Mouse (Mus musculus): ENCODE data around the gene Mtmr3. TPM values are rescaled to one million over a fixed set of nuclear protein-coding genes. Genes with fewer than 3 reads are reported as not detected.

Mtmr3 gene
- polyA plus RNA-seq, 1 experiment from 2014 or later, result 25.9 TPM

- ATAC-seq (replicated peaks; ENCODE audit: low FRiP score, low TSS enrichment, low read depth) (no peak), DNase-seq (ENCODE audit: low spot score) (no peak)
- no peak overlapping the region for H3K9ac ChIP-seq (ENCODE audit: low read length)
- no peaks in the 10 kb centered on the region for H3K9me3 ChIP-seq (ENCODE audit: control insufficient read depth, low read length)
- no peak overlapping the region for H3K27ac ChIP-seq (ENCODE audit: low read depth)
- WGBS, result 63% methylated on average over 10 of the region's 10 CpGs
- no peak overlapping the region for H3K4me2 ChIP-seq (ENCODE audit: low read length)
- peaks cover 67% of the 10 kb centered on the region for H3K36me3 ChIP-seq (ENCODE audit: control insufficient read depth, insufficient read depth, low read length)
- no peak overlapping the region for H3K4me3 ChIP-seq (ENCODE audit: low read depth, low read length)
- no peaks in the 10 kb centered on the region for H3K27me3 ChIP-seq (replicated peaks; ENCODE audit: control insufficient read depth, insufficient read depth, low read length)
- no peaks in the 10 kb centered on the region for H3K4me1 ChIP-seq (replicated peaks; ENCODE audit: control insufficient read depth, insufficient read depth, low read length)
Observed at GRCm38 (mm10) chr11:4497501-4498118, 97.1 kb downstream of the Mtmr3 start.

GRCm38 (mm10) chr11:4495021-4495540, 99.6 kb downstream of the Mtmr3 start:
- H3K9ac ChIP-seq (ENCODE audit: low read length), result no peak overlapping the region
- peaks cover 83% of the 10 kb centered on the region for H3K36me3 ChIP-seq (ENCODE audit: control insufficient read depth, insufficient read depth, low read length)
- no peak overlapping the region for H3K4me3 ChIP-seq (ENCODE audit: low read depth, low read length)
- H3K4me2 ChIP-seq (ENCODE audit: low read length), result no peak overlapping the region
- H3K9me3 ChIP-seq (ENCODE audit: control insufficient read depth, low read length), result no peaks in the 10 kb centered on the region
- ATAC-seq (replicated peaks; ENCODE audit: low FRiP score, low TSS enrichment, low read depth) (no peak), DNase-seq (ENCODE audit: low spot score) (no peak)
- WGBS, result 78% methylated on average over 4 of the region's 4 CpGs
- no peak overlapping the region for H3K27ac ChIP-seq (ENCODE audit: low read depth)
- H3K27me3 ChIP-seq (replicated peaks; ENCODE audit: control insufficient read depth, insufficient read depth, low read length), result no peaks in the 10 kb centered on the region
- no peaks in the 10 kb centered on the region for H3K4me1 ChIP-seq (replicated peaks; ENCODE audit: control insufficient read depth, insufficient read depth, low read length)

GRCm38 (mm10) chr11:4489207-4489606, 105.5 kb downstream of the Mtmr3 start:
- 91% methylated on average over 4 of the region's 4 CpGs for WGBS
- Histone ChIP-seq H3K9ac (ENCODE audit: low read length) (no peak overlapping the region), H3K36me3 (ENCODE audit: control insufficient read depth, insufficient read depth, low read length) (peaks cover 98% of the 10 kb centered on the region), H3K9me3 (ENCODE audit: control insufficient read depth, low read length) (no peaks in the 10 kb centered on the region), H3K27ac (ENCODE audit: low read depth) (no peak overlapping the region), H3K4me2 (ENCODE audit: low read length) (no peak overlapping the region), H3K27me3 (replicated peaks; ENCODE audit: control insufficient read depth, insufficient read depth, low read length) (no peaks in the 10 kb centered on the region), H3K4me1 (replicated peaks; ENCODE audit: control insufficient read depth, insufficient read depth, low read length) (no peaks in the 10 kb centered on the region), H3K4me3 (ENCODE audit: low read depth, low read length) (no peak overlapping the region)
- ATAC-seq (replicated peaks; ENCODE audit: low FRiP score, low TSS enrichment, low read depth), result no peak
- no peak for DNase-seq (ENCODE audit: low spot score)

- 95% methylated on average over 2 of the region's 2 CpGs for WGBS
Observed at GRCm38 (mm10) chr11:4488798-4489197, 105.9 kb downstream of the Mtmr3 start.

GRCm38 (mm10) chr11:4488367-4488766, 106.3 kb downstream of the Mtmr3 start:
- no peak for ATAC-seq (replicated peaks; ENCODE audit: low FRiP score, low TSS enrichment, low read depth)
- Histone ChIP-seq H3K27me3 (replicated peaks; ENCODE audit: control insufficient read depth, insufficient read depth, low read length) (no peaks in the 10 kb centered on the region), H3K4me1 (replicated peaks; ENCODE audit: control insufficient read depth, insufficient read depth, low read length) (no peaks in the 10 kb centered on the region), H3K9me3 (ENCODE audit: control insufficient read depth, low read length) (no peaks in the 10 kb centered on the region), H3K36me3 (ENCODE audit: control insufficient read depth, insufficient read depth, low read length) (peaks cover 99% of the 10 kb centered on the region), H3K4me2 (ENCODE audit: low read length) (no peak overlapping the region), H3K9ac (ENCODE audit: low read length) (no peak overlapping the region), H3K4me3 (ENCODE audit: low read depth, low read length) (no peak overlapping the region), H3K27ac (ENCODE audit: low read depth) (no peak overlapping the region)
- DNase-seq (ENCODE audit: low spot score), result no peak
- 96% methylated on average over 13 of the region's 13 CpGs for WGBS

More at GRCm38 (mm10) chr11:4488798-4489197, 105.9 kb downstream of the Mtmr3 start:
- Histone ChIP-seq H3K4me3 (ENCODE audit: low read depth, low read length) (no peak overlapping the region), H3K27ac (ENCODE audit: low read depth) (no peak overlapping the region), H3K4me1 (replicated peaks; ENCODE audit: control insufficient read depth, insufficient read depth, low read length) (no peaks in the 10 kb centered on the region), H3K27me3 (replicated peaks; ENCODE audit: control insufficient read depth, insufficient read depth, low read length) (no peaks in the 10 kb centered on the region), H3K36me3 (ENCODE audit: control insufficient read depth, insufficient read depth, low read length) (peaks cover 99% of the 10 kb centered on the region), H3K9me3 (ENCODE audit: control insufficient read depth, low read length) (no peaks in the 10 kb centered on the region), H3K9ac (ENCODE audit: low read length) (no peak overlapping the region), H3K4me2 (ENCODE audit: low read length) (no peak overlapping the region)
- ATAC-seq (replicated peaks; ENCODE audit: low FRiP score, low TSS enrichment, low read depth), result no peak
- no peak for DNase-seq (ENCODE audit: low spot score)

- 89% methylated on average over 8 of the region's 8 CpGs for WGBS
- no peaks in the 10 kb centered on the region for H3K4me1 ChIP-seq (replicated peaks; ENCODE audit: control insufficient read depth, insufficient read depth, low read length)
- H3K27me3 ChIP-seq (replicated peaks; ENCODE audit: control insufficient read depth, insufficient read depth, low read length), result no peaks in the 10 kb centered on the region
- peaks cover 99% of the 10 kb centered on the region for H3K36me3 ChIP-seq (ENCODE audit: control insufficient read depth, insufficient read depth, low read length)
- no peak overlapping the region for H3K9ac ChIP-seq (ENCODE audit: low read length)
- H3K9me3 ChIP-seq (ENCODE audit: control insufficient read depth, low read length), result no peaks in the 10 kb centered on the region
- no peak overlapping the region for H3K4me3 ChIP-seq (ENCODE audit: low read depth, low read length)
- DNase-seq (ENCODE audit: low spot score) (no peak), ATAC-seq (replicated peaks; ENCODE audit: low FRiP score, low TSS enrichment, low read depth) (no peak)
- no peak overlapping the region for H3K4me2 ChIP-seq (ENCODE audit: low read length)
- H3K27ac ChIP-seq (ENCODE audit: low read depth), result no peak overlapping the region
Observed at GRCm38 (mm10) chr11:4487401-4487965, 107.2 kb downstream of the Mtmr3 start.

GRCm38 (mm10) chr11:4484541-4484940, 110.1 kb downstream of the Mtmr3 start:
- Histone ChIP-seq H3K27me3 (replicated peaks; ENCODE audit: control insufficient read depth, insufficient read depth, low read length) (no peaks in the 10 kb centered on the region), H3K4me2 (ENCODE audit: low read length) (no peak overlapping the region), H3K27ac (ENCODE audit: low read depth) (no peak overlapping the region), H3K4me1 (replicated peaks; ENCODE audit: control insufficient read depth, insufficient read depth, low read length) (no peaks in the 10 kb centered on the region), H3K9me3 (ENCODE audit: control insufficient read depth, low read length) (no peaks in the 10 kb centered on the region), H3K9ac (ENCODE audit: low read length) (no peak overlapping the region), H3K4me3 (ENCODE audit: low read depth, low read length) (no peak overlapping the region), H3K36me3 (ENCODE audit: control insufficient read depth, insufficient read depth, low read length) (peaks cover 99% of the 10 kb centered on the region)
- 93% methylated on average over 5 of the region's 5 CpGs for WGBS
- DNase-seq (ENCODE audit: low spot score) (no peak), ATAC-seq (replicated peaks; ENCODE audit: low FRiP score, low TSS enrichment, low read depth) (no peak)

GRCm38 (mm10) chr11:4482641-4483040, 112.0 kb downstream of the Mtmr3 start:
- Histone ChIP-seq H3K27ac (ENCODE audit: low read depth) (no peak overlapping the region), H3K36me3 (ENCODE audit: control insufficient read depth, insufficient read depth, low read length) (peaks cover 90% of the 10 kb centered on the region), H3K4me2 (ENCODE audit: low read length) (no peak overlapping the region), H3K4me1 (replicated peaks; ENCODE audit: control insufficient read depth, insufficient read depth, low read length) (no peaks in the 10 kb centered on the region), H3K9ac (ENCODE audit: low read length) (no peak overlapping the region), H3K27me3 (replicated peaks; ENCODE audit: control insufficient read depth, insufficient read depth, low read length) (no peaks in the 10 kb centered on the region), H3K4me3 (ENCODE audit: low read depth, low read length) (no peak overlapping the region), H3K9me3 (ENCODE audit: control insufficient read depth, low read length) (no peaks in the 10 kb centered on the region)
- WGBS, result 89% methylated on average over 5 of the region's 5 CpGs
- DNase-seq (ENCODE audit: low spot score) (no peak), ATAC-seq (replicated peaks; ENCODE audit: low FRiP score, low TSS enrichment, low read depth) (no peak)

- no peak overlapping the region for H3K4me3 ChIP-seq (ENCODE audit: low read depth, low read length)
- ATAC-seq (replicated peaks; ENCODE audit: low FRiP score, low TSS enrichment, low read depth), result no peak
- H3K9me3 ChIP-seq (ENCODE audit: control insufficient read depth, low read length), result no peaks in the 10 kb centered on the region
- H3K27ac ChIP-seq (ENCODE audit: low read depth), result no peak overlapping the region
- 95% methylated on average over 4 of the region's 4 CpGs for WGBS
- peaks cover 27% of the 10 kb centered on the region for H3K36me3 ChIP-seq (ENCODE audit: control insufficient read depth, insufficient read depth, low read length)
- no peak overlapping the region for H3K9ac ChIP-seq (ENCODE audit: low read length)
- no peaks in the 10 kb centered on the region for H3K4me1 ChIP-seq (replicated peaks; ENCODE audit: control insufficient read depth, insufficient read depth, low read length)
- no peak overlapping the region for H3K4me2 ChIP-seq (ENCODE audit: low read length)
- H3K27me3 ChIP-seq (replicated peaks; ENCODE audit: control insufficient read depth, insufficient read depth, low read length), result no peaks in the 10 kb centered on the region
- no peak for DNase-seq (ENCODE audit: low spot score)
Observed at GRCm38 (mm10) chr11:4476184-4476697, 118.4 kb downstream of the Mtmr3 start.
